Mouse (Mus musculus): Measurements from ENCODE around the gene Hoxd13. TPM values are rescaled to one million over a fixed set of nuclear protein-coding genes. Genes with fewer than 3 reads are reported as not detected.

Gene Hoxd13
- polyA plus RNA-seq, 1 experiment, result 0.04 TPM

DNA sequence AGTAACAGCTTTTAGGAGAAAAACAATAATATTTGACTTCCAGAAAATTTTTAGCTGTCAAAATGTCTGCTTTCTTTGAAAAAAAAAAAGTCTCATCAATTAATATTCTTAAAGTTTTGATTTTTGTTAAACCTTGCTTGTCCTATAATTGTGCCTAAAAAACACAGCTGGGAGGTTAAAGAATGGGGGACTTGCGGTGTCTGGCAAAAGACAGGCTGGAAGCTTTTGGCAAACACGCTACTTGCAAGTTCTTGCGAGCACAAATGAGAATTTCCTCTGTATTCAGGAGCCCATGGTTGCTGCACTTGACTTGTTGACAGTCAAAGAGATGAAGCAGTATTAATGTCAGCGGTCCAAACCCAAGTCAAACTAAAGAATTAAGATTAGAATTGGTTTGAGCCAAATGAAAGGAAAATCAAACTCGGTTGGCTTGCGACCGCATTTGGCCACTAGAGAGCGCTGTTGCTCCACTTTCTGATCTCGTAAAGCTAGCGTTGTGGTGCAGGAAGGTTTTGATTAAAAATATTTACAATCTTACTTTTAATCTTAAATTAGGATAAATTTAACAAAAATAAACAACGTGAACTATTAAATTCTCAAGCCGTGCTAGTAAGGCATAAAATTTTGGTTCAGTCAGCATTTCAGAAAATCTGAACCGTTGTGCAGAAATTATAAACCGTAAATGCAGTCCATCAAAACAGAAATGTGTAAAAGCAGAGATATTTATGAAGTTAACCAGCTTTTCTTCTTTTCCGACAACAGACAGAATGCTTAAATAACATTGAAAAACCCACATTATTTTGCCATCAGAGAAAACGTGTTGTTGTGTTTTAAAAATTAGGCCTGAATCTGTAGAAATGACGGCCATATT, 34.1 kb downstream of the Hoxd13 start:
- Histone ChIP-seq H3K27me3 (ENCODE audit: control insufficient read depth, insufficient read depth, low read length) (peaks cover 24% of the 10 kb centered on the region), H3K27ac (ENCODE audit: control insufficient read depth, insufficient read depth, low read length) (no peak overlapping the region), H3K4me3 (ENCODE audit: control insufficient read depth, insufficient read depth, low read length) (no peak overlapping the region)

DNA sequence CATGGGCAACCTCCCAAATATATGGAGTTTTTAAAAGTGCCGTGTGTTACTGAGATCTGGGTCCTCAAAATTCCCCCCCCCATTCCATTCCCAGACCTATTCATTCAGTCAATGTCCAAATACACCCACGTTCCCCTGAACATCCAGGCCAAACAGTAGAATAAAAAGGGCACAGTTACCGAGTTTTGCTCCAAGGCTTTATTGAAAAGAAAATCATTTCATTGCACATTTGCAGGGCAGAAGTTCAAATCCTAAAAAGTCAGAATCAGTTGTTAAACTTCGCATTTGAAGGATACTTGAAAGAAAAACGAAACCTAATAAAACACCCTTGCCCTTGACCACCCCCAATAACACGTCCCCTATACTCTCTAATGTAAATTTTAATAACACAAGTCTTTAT, 34.7 kb downstream of the Hoxd13 start:
- TF ChIP-seq POLR2A (IDR thresholded peaks at IDR 0.05; ENCODE audit: control insufficient read depth, extremely low read depth, insufficient read depth, low read length, poor library complexity), result no peak
- no peak for TF ChIP-seq CTCF (IDR thresholded peaks at IDR 0.05; ENCODE audit: borderline replicate concordance, control insufficient read depth, extremely low read depth, insufficient read depth, low read length, poor library complexity)
- H3K27ac ChIP-seq (ENCODE audit: control insufficient read depth, insufficient read depth, low read length), result no peak overlapping the region
- 53% methylated on average over 6 of the region's 6 CpGs for WGBS
- H3K36me3 ChIP-seq (ENCODE audit: control insufficient read depth, insufficient read depth, low read length), result no peaks in the 10 kb centered on the region
- peaks cover 11% of the 10 kb centered on the region for H3K4me1 ChIP-seq (replicated peaks; ENCODE audit: control insufficient read depth, insufficient read depth, low read length)
- H3K27me3 ChIP-seq (ENCODE audit: control insufficient read depth, insufficient read depth, low read length), result peaks cover 27% of the 10 kb centered on the region
- no peak overlapping the region for H3K4me3 ChIP-seq (ENCODE audit: control insufficient read depth, insufficient read depth, low read length)
- no peak for DNase-seq

More for the DNA sequence above, 34.1 kb downstream of the Hoxd13 start:
- Histone ChIP-seq H3K4me1 (replicated peaks; ENCODE audit: control insufficient read depth, insufficient read depth, low read length) (peaks cover 11% of the 10 kb centered on the region), H3K36me3 (ENCODE audit: control insufficient read depth, insufficient read depth, low read length) (no peaks in the 10 kb centered on the region)
- whole genome bisulfite sequencing, result 21% methylated on average over 17 of the region's 17 CpGs
- no peak for TF ChIP-seq POLR2A (IDR thresholded peaks at IDR 0.05; ENCODE audit: control insufficient read depth, extremely low read depth, insufficient read depth, low read length, poor library complexity)
- TF ChIP-seq CTCF (IDR thresholded peaks at IDR 0.05; ENCODE audit: borderline replicate concordance, control insufficient read depth, extremely low read depth, insufficient read depth, low read length, poor library complexity), result no peak
- peak; percentile 62 for DNase-seq

DNA sequence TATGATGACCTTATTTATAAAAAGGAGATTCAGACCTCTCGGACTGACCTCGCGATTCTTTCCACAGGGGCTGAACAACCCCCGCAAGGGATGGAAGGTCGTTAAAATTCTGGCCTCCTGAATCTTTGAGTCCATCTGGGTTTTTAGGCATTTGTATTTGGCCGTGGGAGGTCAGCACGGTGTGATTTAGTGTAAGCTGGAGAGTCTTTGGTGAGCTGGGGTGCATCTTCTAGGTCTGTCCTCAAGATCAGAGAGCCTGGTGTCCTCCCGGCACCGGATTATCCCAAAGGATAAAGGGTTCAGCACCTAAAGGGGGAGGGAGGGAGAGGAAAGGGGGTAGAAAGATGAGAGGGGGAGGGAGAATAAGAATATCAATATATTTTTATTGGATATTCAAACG, 35.2 kb downstream of the Hoxd13 start:
- H3K27me3 ChIP-seq (ENCODE audit: control insufficient read depth, insufficient read depth, low read length), result peaks cover 22% of the 10 kb centered on the region
- no peak overlapping the region for H3K4me3 ChIP-seq (ENCODE audit: control insufficient read depth, insufficient read depth, low read length)
- H3K36me3 ChIP-seq (ENCODE audit: control insufficient read depth, insufficient read depth, low read length), result no peaks in the 10 kb centered on the region
- TF ChIP-seq CTCF (IDR thresholded peaks at IDR 0.05; ENCODE audit: borderline replicate concordance, control insufficient read depth, extremely low read depth, insufficient read depth, low read length, poor library complexity), result no peak
- no peak for TF ChIP-seq POLR2A (IDR thresholded peaks at IDR 0.05; ENCODE audit: control insufficient read depth, extremely low read depth, insufficient read depth, low read length, poor library complexity)
- DNase-seq, result no peak
- no peak overlapping the region for H3K27ac ChIP-seq (ENCODE audit: control insufficient read depth, insufficient read depth, low read length)
- 34% methylated on average over 10 of the region's 10 CpGs for WGBS
- peaks cover 11% of the 10 kb centered on the region for H3K4me1 ChIP-seq (replicated peaks; ENCODE audit: control insufficient read depth, insufficient read depth, low read length)

GRCm38 (mm10) chr2:74703720-74704392, 35.7 kb downstream of the Hoxd13 start:
- H3K36me3 ChIP-seq (ENCODE audit: control insufficient read depth, insufficient read depth, low read length), result no peaks in the 10 kb centered on the region
- H3K27me3 ChIP-seq (ENCODE audit: control insufficient read depth, insufficient read depth, low read length), result peaks cover 26% of the 10 kb centered on the region
- 17% methylated on average over 26 of the region's 26 CpGs for WGBS
- H3K4me3 ChIP-seq (ENCODE audit: control insufficient read depth, insufficient read depth, low read length), result no peak overlapping the region
- no peak for DNase-seq
- no peak overlapping the region for H3K27ac ChIP-seq (ENCODE audit: control insufficient read depth, insufficient read depth, low read length)
- H3K4me1 ChIP-seq (replicated peaks; ENCODE audit: control insufficient read depth, insufficient read depth, low read length), result peaks cover 11% of the 10 kb centered on the region
- TF ChIP-seq CTCF (IDR thresholded peaks at IDR 0.05; ENCODE audit: borderline replicate concordance, control insufficient read depth, extremely low read depth, insufficient read depth, low read length, poor library complexity), result no peak

GRCm38 (mm10) chr2:74704393-74704998, 36.4 kb downstream of the Hoxd13 start, which contains the start of gene Hoxd8:
TSS of gene Hoxd8 (plus strand) at chr2:74704615.
- DNase-seq, result no peak
- Histone ChIP-seq H3K4me1 (replicated peaks; ENCODE audit: control insufficient read depth, insufficient read depth, low read length) (peaks cover 11% of the 10 kb centered on the region), H3K4me3 (ENCODE audit: control insufficient read depth, insufficient read depth, low read length) (peak within 1 kb of the TSS; percentile 29; the same call in 1 of the 2 replicates), H3K27me3 (ENCODE audit: control insufficient read depth, insufficient read depth, low read length) (peaks cover 25% of the 10 kb centered on the region), H3K27ac (ENCODE audit: control insufficient read depth, insufficient read depth, low read length) (no peak within 1 kb of the TSS), H3K36me3 (ENCODE audit: control insufficient read depth, insufficient read depth, low read length) (no peaks in the 10 kb centered on the region)
- TF ChIP-seq CTCF (IDR thresholded peaks at IDR 0.05; ENCODE audit: borderline replicate concordance, control insufficient read depth, extremely low read depth, insufficient read depth, low read length, poor library complexity), result no peak
- TF ChIP-seq POLR2A (IDR thresholded peaks at IDR 0.05; ENCODE audit: control insufficient read depth, extremely low read depth, insufficient read depth, low read length, poor library complexity), result no peak
- 5% methylated on average over 52 of the region's 52 CpGs for WGBS

DNA sequence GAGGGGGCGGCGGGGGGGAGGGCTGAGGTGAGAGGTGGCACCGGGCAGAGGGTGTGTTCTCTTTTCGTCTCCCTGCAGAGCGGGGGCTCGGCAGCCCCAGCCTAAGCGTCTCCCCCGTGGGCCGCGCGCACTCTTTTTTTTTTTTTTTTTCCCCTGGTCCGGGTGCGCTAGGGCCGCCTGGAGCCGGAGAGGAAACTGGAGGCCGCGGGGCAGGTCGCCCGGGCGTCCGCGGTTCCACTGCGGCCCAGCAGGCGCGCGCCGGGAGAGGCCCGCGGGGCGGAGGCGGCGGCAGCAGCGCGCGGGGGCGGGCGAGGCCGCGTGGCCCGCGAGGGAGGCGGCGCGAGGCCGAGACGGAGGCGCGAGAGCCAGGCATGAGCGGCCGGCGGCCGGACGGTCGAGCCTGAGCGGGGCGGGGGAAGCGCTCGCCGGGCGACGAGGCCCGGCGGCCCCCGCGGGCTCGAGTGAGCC, 36.9 kb downstream of the Hoxd13 start:
- TF ChIP-seq CTCF (IDR thresholded peaks at IDR 0.05; ENCODE audit: borderline replicate concordance, control insufficient read depth, extremely low read depth, insufficient read depth, low read length, poor library complexity), result no peak
- H3K4me1 ChIP-seq (replicated peaks; ENCODE audit: control insufficient read depth, insufficient read depth, low read length), result peaks cover 11% of the 10 kb centered on the region
- 6% methylated on average over 62 of the region's 66 CpGs for WGBS
- H3K27me3 ChIP-seq (ENCODE audit: control insufficient read depth, insufficient read depth, low read length), result peaks cover 22% of the 10 kb centered on the region
- H3K4me3 ChIP-seq (ENCODE audit: control insufficient read depth, insufficient read depth, low read length), result peak overlapping the region; percentile 29; the same call in 1 of the 2 replicates
- no peak overlapping the region for H3K27ac ChIP-seq (ENCODE audit: control insufficient read depth, insufficient read depth, low read length)
- DNase-seq, result no peak
- H3K36me3 ChIP-seq (ENCODE audit: control insufficient read depth, insufficient read depth, low read length), result no peaks in the 10 kb centered on the region
